Mouse (Mus musculus): ENCODE measurements at regions not wholly inside any gene's neighbourhood (a gene's known extent, or its start where the extent isn't known, plus 50 kb on each side); places are given as distances from the start of the nearest gene placed in this dataset.

DNA sequence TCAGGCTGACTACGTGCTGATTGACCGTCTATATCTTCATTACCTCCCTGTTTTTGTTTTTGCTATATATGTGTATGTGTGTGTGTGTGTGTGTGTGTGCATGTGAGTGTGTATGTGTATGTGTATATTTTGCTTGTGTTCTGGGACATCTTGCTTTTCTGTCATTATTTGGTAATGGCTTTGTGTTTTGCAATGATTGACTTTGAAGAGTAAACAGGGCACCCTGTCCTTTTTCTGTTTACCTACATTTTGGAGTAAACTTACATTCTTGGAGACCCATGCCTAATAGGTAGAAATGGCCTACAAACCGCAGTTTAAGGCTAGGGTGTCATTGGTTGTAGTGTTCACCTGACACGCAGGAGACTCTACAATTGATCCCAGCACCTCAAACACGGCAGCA, 177.5 kb upstream of the Tmem72 start:
- H3K4me1 ChIP-seq (ENCODE audit: control insufficient read depth, insufficient read depth, low read length) = no peaks in the 10 kb centered on the region
- no peak overlapping the region for H3K4me3 ChIP-seq (ENCODE audit: insufficient read depth, low read depth, low read length)
- no peak for TF ChIP-seq POLR2A (IDR thresholded peaks at IDR 0.05; ENCODE audit: insufficient read depth, low read depth, low read length)
- no peak for TF ChIP-seq CTCF (IDR thresholded peaks at IDR 0.05; ENCODE audit: insufficient read depth, low read depth, low read length)
- no peak overlapping the region for H3K27ac ChIP-seq (ENCODE audit: insufficient read depth, low read depth, low read length)
- WGBS = 95% methylated on average over 5 of the region's 5 CpGs

DNA sequence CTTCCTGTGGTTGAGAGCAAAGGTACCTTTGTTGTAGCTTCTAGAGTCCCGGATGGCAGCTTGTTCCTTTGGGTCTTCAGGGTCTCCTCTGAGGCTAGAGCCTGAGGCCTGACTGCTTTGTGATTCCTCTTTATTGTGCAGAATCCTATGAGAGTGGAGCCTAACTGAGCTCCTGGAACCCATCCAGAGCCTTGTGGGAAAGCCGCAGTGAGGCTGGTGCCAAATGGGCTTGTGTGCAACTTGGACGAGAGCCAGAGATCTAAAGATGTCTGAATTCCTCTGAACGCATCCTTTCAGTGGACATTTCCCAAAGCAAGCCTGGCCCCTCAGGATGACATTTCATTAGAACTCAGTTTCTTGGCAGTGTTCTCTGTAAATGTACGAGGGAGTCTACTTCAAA, 178.4 kb upstream of the Tmem72 start:
- Histone ChIP-seq H3K4me3 (ENCODE audit: insufficient read depth, low read depth, low read length) (no peak overlapping the region), H3K4me1 (ENCODE audit: control insufficient read depth, insufficient read depth, low read length) (no peaks in the 10 kb centered on the region), H3K27ac (ENCODE audit: insufficient read depth, low read depth, low read length) (no peak overlapping the region)
- TF ChIP-seq POLR2A (IDR thresholded peaks at IDR 0.05; ENCODE audit: insufficient read depth, low read depth, low read length) (no peak), CTCF (IDR thresholded peaks at IDR 0.05; ENCODE audit: insufficient read depth, low read depth, low read length) (no peak)
- 18% methylated on average over 5 of the region's 5 CpGs for WGBS

DNA sequence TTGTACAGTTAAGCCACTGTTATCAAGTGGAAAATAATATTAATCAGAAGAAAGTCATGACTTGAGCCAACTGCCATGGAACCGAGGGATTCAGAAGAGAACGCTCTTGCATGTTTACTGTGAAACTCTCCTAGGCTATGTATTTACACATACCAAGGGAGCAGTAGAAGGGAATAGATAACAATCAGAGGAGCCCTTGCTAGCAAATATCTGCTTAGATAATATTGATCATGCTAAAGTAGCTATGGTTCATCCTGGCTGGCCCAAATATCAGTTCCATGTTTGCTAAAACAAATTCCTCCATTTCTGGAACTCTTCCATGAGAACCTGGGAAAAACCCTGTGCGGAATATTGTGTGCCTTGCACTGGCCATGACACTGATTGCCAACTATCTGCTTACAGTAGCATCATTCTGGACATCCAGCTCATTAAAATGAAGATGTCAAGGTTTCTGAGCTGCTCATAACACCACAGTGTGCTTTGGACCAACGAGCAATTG, 179.5 kb upstream of the Tmem72 start:
- no peak overlapping the region for H3K4me3 ChIP-seq (ENCODE audit: insufficient read depth, low read depth, low read length)
- 91% methylated on average over 4 of the region's 4 CpGs for WGBS
- TF ChIP-seq CTCF (IDR thresholded peaks at IDR 0.05; ENCODE audit: insufficient read depth, low read depth, low read length) (no peak), POLR2A (IDR thresholded peaks at IDR 0.05; ENCODE audit: insufficient read depth, low read depth, low read length) (no peak)
- H3K27ac ChIP-seq (ENCODE audit: insufficient read depth, low read depth, low read length) = no peak overlapping the region
- H3K4me1 ChIP-seq (ENCODE audit: control insufficient read depth, insufficient read depth, low read length) = no peaks in the 10 kb centered on the region

DNA sequence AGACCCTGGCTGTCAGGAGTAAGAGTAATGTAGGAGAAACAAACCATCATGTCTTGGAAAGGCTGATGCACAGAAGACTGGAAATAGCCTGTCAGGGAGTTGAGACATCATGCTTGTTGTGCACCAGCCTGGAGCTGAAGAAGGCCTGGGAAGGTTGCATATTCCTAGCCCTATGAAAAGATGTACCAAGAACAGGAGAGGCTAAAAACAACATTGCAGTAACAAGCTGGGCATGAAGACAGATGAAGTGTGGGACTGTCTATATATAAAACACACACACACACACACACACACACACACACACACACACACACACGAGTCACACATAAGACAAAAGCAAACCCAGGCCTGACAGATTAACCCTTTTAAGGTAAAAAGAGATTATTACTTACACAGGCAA, 185.1 kb upstream of the Tmem72 start:
- H3K27ac ChIP-seq (ENCODE audit: insufficient read depth, low read depth, low read length) = no peak overlapping the region
- H3K4me1 ChIP-seq (ENCODE audit: control insufficient read depth, insufficient read depth, low read length) = no peaks in the 10 kb centered on the region
- TF ChIP-seq CTCF (IDR thresholded peaks at IDR 0.05; ENCODE audit: insufficient read depth, low read depth, low read length) = no peak
- TF ChIP-seq POLR2A (IDR thresholded peaks at IDR 0.05; ENCODE audit: insufficient read depth, low read depth, low read length) = no peak
- WGBS = 27% methylated on average over 1 of the region's 1 CpGs
- H3K4me3 ChIP-seq (ENCODE audit: insufficient read depth, low read depth, low read length) = no peak overlapping the region

DNA sequence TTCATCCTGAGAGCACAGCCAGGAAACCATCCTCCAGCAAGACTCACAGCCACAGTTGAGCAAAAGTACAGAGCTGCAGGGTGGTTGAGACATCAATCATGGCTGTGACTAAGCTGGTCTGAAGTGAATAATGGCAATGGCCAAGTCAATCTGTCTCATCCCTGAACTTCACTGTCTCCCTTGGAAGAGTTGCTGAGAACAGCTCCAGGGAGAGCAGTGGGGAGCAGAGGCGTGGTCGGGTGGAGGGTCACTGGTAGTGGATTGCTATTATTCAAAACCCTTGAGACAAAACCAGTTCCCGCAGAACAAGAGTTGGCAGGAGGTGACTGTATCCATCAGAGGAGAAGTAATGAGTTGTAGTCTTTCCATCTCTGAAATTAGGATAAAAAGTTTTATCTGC, 185.7 kb upstream of the Tmem72 start:
- 61% methylated on average over 3 of the region's 3 CpGs for WGBS
- TF ChIP-seq POLR2A (IDR thresholded peaks at IDR 0.05; ENCODE audit: insufficient read depth, low read depth, low read length) (no peak), CTCF (IDR thresholded peaks at IDR 0.05; ENCODE audit: insufficient read depth, low read depth, low read length) (no peak)
- no peak overlapping the region for H3K27ac ChIP-seq (ENCODE audit: insufficient read depth, low read depth, low read length)

DNA sequence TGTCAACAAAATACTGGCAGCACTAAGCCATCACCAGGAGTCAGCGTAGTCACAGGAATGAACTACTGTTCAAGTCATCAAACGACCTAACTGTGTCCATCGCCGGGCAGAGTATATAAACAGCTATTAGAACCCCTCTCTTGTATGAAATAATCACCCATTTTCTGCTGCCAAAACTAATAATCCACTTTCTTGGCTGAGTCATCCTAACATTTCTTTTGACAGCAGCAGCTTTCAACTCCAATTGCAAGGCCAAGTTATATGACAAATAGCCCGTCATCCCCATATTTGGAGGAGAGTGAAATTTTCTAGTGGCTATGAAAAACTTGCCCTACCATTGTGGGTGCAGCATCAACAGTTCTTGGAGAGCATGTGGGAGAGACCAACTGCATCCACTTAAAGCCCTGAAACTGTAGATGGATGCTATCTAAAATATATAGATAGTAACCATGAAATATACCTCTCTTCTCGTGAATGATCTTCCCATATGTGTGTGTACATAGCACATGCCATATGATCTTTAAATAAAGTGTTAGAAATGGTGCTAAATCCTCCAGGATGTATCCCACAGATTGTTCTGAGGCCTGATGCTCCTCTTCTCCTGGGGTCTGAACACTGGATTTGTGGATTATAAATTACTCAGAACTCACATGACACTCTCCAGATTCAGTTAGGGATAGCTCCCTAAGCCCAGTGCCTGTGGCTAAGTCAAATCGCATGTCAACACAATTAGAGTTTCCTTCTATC, 189.9 kb upstream of the Tmem72 start:
- Histone ChIP-seq H3K4me3 (ENCODE audit: insufficient read depth, low read depth, low read length) (no peak overlapping the region), H3K27ac (ENCODE audit: insufficient read depth, low read depth, low read length) (no peak overlapping the region), H3K4me1 (ENCODE audit: control insufficient read depth, insufficient read depth, low read length) (no peaks in the 10 kb centered on the region)
- TF ChIP-seq CTCF (IDR thresholded peaks at IDR 0.05; ENCODE audit: insufficient read depth, low read depth, low read length) (no peak), POLR2A (IDR thresholded peaks at IDR 0.05; ENCODE audit: insufficient read depth, low read depth, low read length) (no peak)
- 72% methylated on average over 7 of the region's 7 CpGs for WGBS

More for the DNA sequence above, 185.7 kb upstream of the Tmem72 start:
- Histone ChIP-seq H3K4me3 (ENCODE audit: insufficient read depth, low read depth, low read length) (no peak overlapping the region), H3K4me1 (ENCODE audit: control insufficient read depth, insufficient read depth, low read length) (no peaks in the 10 kb centered on the region)

DNA sequence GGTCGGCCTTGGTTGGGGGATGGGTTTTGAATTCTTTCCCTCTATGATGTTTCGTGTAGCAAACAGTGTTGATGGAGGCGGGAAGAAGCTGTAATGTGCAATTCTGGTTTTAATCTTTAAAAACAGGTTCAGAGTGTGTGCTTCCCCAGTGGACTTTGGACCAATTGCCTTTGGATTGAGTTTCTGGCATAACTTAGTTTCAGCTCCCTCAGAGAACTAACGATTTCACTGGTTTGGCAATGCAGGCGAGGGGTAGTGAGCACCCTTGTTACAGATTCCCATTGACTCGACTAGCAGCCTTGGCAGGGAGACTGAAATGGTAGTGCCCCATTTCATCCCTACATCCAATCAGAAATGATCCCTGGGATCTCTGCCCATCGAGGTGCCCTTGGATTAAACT, 193.9 kb upstream of the Tmem72 start:
- TF ChIP-seq CTCF (IDR thresholded peaks at IDR 0.05; ENCODE audit: insufficient read depth, low read depth, low read length) = no peak
- no peak for TF ChIP-seq POLR2A (IDR thresholded peaks at IDR 0.05; ENCODE audit: insufficient read depth, low read depth, low read length)
- Histone ChIP-seq H3K27ac (ENCODE audit: insufficient read depth, low read depth, low read length) (no peak overlapping the region), H3K4me3 (ENCODE audit: insufficient read depth, low read depth, low read length) (no peak overlapping the region), H3K4me1 (ENCODE audit: control insufficient read depth, insufficient read depth, low read length) (no peaks in the 10 kb centered on the region)
- WGBS = 72% methylated on average over 7 of the region's 7 CpGs

DNA sequence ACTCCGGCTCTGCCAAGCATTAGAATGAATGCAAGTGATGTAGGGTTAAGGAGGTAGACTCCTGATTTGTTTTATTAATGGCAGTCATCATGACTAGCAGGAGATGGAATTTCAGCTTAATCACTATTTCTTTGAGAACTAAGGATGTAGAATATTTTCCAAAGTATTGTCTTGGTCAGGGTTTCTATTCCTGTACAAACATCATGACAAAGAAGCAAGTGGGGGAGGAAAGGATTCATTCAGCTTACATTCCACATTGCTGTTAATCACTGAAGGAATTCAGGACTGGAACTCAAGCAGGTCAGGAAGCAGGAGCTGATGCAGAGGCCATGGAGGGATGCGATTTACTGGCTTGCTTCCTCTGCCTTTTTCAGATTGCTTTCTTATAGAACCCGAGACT, 195.4 kb upstream of the Tmem72 start:
- 77% methylated on average over 3 of the region's 3 CpGs for WGBS
- no peak overlapping the region for H3K4me3 ChIP-seq (ENCODE audit: insufficient read depth, low read depth, low read length)
- TF ChIP-seq POLR2A (IDR thresholded peaks at IDR 0.05; ENCODE audit: insufficient read depth, low read depth, low read length) (no peak), CTCF (IDR thresholded peaks at IDR 0.05; ENCODE audit: insufficient read depth, low read depth, low read length) (no peak)
- H3K4me1 ChIP-seq (ENCODE audit: control insufficient read depth, insufficient read depth, low read length) = no peaks in the 10 kb centered on the region
- H3K27ac ChIP-seq (ENCODE audit: insufficient read depth, low read depth, low read length) = no peak overlapping the region

DNA sequence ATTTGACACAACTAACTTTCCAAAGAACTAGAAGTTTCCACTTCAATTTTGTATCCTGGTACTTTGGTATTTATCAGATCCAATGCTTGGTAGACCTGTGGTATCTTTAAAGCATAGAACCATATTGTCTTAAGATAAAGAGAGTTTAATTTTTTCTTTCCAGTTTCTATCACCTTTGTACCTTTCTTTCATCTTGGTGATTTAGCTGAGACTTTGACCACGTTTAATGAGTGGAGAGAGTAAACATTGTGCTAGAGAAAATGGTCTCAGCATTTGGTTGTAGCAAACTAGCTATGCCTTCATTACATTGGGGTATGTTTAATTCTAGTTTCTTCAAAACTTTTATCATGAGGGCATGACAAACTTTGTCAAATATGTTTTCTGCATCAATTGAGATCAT, 197.4 kb upstream of the Tmem72 start:
- H3K27ac ChIP-seq (ENCODE audit: insufficient read depth, low read depth, low read length) = no peak overlapping the region
- TF ChIP-seq POLR2A (IDR thresholded peaks at IDR 0.05; ENCODE audit: insufficient read depth, low read depth, low read length) (no peak), CTCF (IDR thresholded peaks at IDR 0.05; ENCODE audit: insufficient read depth, low read depth, low read length) (no peak)
- H3K4me1 ChIP-seq (ENCODE audit: control insufficient read depth, insufficient read depth, low read length) = no peaks in the 10 kb centered on the region
- no peak overlapping the region for H3K4me3 ChIP-seq (ENCODE audit: insufficient read depth, low read depth, low read length)
- WGBS = 73% methylated on average over 1 of the region's 1 CpGs

All from olfactory bulb, adult 2 months (tissue).